Comparison of ENCODE assay signal across 18 mouse cellular contexts in genomic region chr7:28720753-28721537, GRCm38 (mm10). TPM values are rescaled to one million over a fixed set of nuclear protein-coding genes. Genes with fewer than 3 reads are reported as not detected.
DNase-seq lines count a peak whose midpoint lies in the region; ATAC-seq and TF ChIP-seq lines count a peak whose summit lies in the region.
"Had no signal": no experiment of that assay in that cellular context is flagged by ENCODE, and none has a peak within 500 bp of the region (broad histone marks: within the 10 kb centered on the region; RNA-seq: fewer than 3 reads in every experiment).

No protein-coding gene starts in this region.

- H3K4me2 ChIP-seq in lung, embryonic 14.5 days = no peak overlapping the region
- no peak overlapping the region for H3K4me2 ChIP-seq in limb, embryonic 14.5 days (replicated peaks; ENCODE audit: low read depth, low read length, severe bottlenecking)
- H3K4me2 ChIP-seq: embryonic facial prominence, embryonic 13.5 days; forebrain, embryonic 13.5 days; hindbrain, embryonic 15.5 days; liver, embryonic 13.5 days had no signal

- H3K36me3 ChIP-seq in lung, embryonic 14.5 days (ENCODE audit: insufficient read depth) = peaks cover 2% of the 10 kb centered on the region; the same call in 1 of the 2 replicates
- peaks cover 12% of the 10 kb centered on the region for H3K36me3 ChIP-seq in limb, embryonic 14.5 days (ENCODE audit: control insufficient read depth, insufficient read depth, low read length)
- H3K36me3 ChIP-seq: hindbrain, embryonic 15.5 days; liver, embryonic 13.5 days had no signal

- H3K27me3 ChIP-seq in lung, embryonic 14.5 days (ENCODE audit: insufficient read depth, low read length) = no peaks in the 10 kb centered on the region
- no peaks in the 10 kb centered on the region for H3K27me3 ChIP-seq in limb, embryonic 14.5 days (ENCODE audit: control insufficient read depth, insufficient read depth, low read length)
- H3K27me3 ChIP-seq: embryonic facial prominence, embryonic 13.5 days; forebrain, embryonic 13.5 days; hindbrain, embryonic 15.5 days had no signal

- no peak for TF ChIP-seq POLR2A in limb, embryonic 14.5 days (IDR thresholded peaks at IDR 0.05; ENCODE audit: borderline replicate concordance, extremely low read depth, insufficient read depth, insufficient read length)

- no peak overlapping the region for H3K27ac ChIP-seq in lung, embryonic 14.5 days (ENCODE audit: low read depth)
- no peak overlapping the region for H3K27ac ChIP-seq in limb, embryonic 14.5 days (replicated peaks; ENCODE audit: low read depth, low read length)
- H3K27ac ChIP-seq: embryonic facial prominence, embryonic 13.5 days; forebrain, embryonic 13.5 days; gastrocnemius, adult 2 months; heart, adult 2 months; hindbrain, embryonic 15.5 days; liver, embryonic 13.5 days had no signal

- peak; percentile 86 for DNase-seq in lung, embryonic 14.5 days
- DNase-seq in lung, adult 18-20 months = no peak
- peak; percentile 68 for DNase-seq in 3T3-L1 (ENCODE audit: low read depth, low spot score)
- peak; percentile 42 for DNase-seq in embryo, embryonic 10.5 days (ENCODE audit: low spot score)
- peak; percentile 66 for DNase-seq in limb, embryonic 14.5 days (ENCODE audit: low spot score)
- no peak for DNase-seq in spleen, adult 18-20 months
- DNase-seq: gastrocnemius, adult 2 months; heart, adult 2 months; liver, embryonic 13.5 days had no signal

- peak; percentile 59 for ATAC-seq in lung, embryonic 14.5 days (ENCODE audit: insufficient read depth)
- ATAC-seq in limb, embryonic 14.5 days (ENCODE audit: low FRiP score, low read depth) = peak; percentile 62
- ATAC-seq in frontal cortex, adult (ENCODE audit: low TSS enrichment) = no peak
- ATAC-seq: activated CD4-positive, CD25-positive, alpha-beta regulatory T cell, adult 4 months; forebrain, embryonic 13.5 days had no signal

- H3K9ac ChIP-seq in lung, embryonic 14.5 days = no peak overlapping the region
- no peak overlapping the region for H3K9ac ChIP-seq in limb, embryonic 14.5 days (ENCODE audit: low read depth, low read length, severe bottlenecking)
- H3K9ac ChIP-seq: embryonic facial prominence, embryonic 13.5 days; forebrain, embryonic 13.5 days; hindbrain, embryonic 15.5 days; liver, embryonic 13.5 days had no signal

- WGBS in lung, embryonic 14.5 days = 49% methylated on average over 3 of the region's 3 CpGs
- whole genome bisulfite sequencing in limb, embryonic 14.5 days = 43% methylated on average over 3 of the region's 3 CpGs

- TF ChIP-seq CTCF in lung, embryonic 14.5 days (IDR thresholded peaks at IDR 0.05; ENCODE audit: low read depth) = no peak

- H3K4me1 ChIP-seq in lung, embryonic 14.5 days (ENCODE audit: insufficient read depth) = 0 out of 2 replicates have a peak, but pooled peaks cover 3% of the 10 kb centered on the region
- H3K4me1 ChIP-seq in limb, embryonic 14.5 days (ENCODE audit: control insufficient read depth, insufficient read depth, low read length) = 0 out of 2 replicates have a peak, but pooled peaks cover 4% of the 10 kb centered on the region

- H3K9me3 ChIP-seq in lung, embryonic 14.5 days (ENCODE audit: low read depth, low read length) = no peaks in the 10 kb centered on the region
- H3K9me3 ChIP-seq in limb, embryonic 14.5 days (ENCODE audit: control insufficient read depth, low read length) = no peaks in the 10 kb centered on the region
- H3K9me3 ChIP-seq: embryonic facial prominence, embryonic 13.5 days; forebrain, embryonic 13.5 days; hindbrain, embryonic 15.5 days; liver, embryonic 13.5 days had no signal

- no peak overlapping the region for H3K4me3 ChIP-seq in lung, embryonic 14.5 days (ENCODE audit: low read depth, low read length)
- H3K4me3 ChIP-seq in limb, embryonic 14.5 days (replicated peaks; ENCODE audit: low read length) = no peak overlapping the region
- H3K4me3 ChIP-seq: embryonic facial prominence, embryonic 13.5 days; forebrain, embryonic 13.5 days; gastrocnemius, adult 2 months; heart, adult 2 months; hindbrain, embryonic 15.5 days; liver, embryonic 13.5 days had no signal

RNA-seq across cellular contexts. Expression of gene Fbxo17, which starts 4.3 kb away (rescaled TPM):
- polyA plus RNA-seq in lung, embryonic 14.5 days (2014; fragmentation: Nextera tagmentation; extraction: Ambion mirVana) = 13.6 and 15.8 TPM in 2 replicates
- polyA plus RNA-seq in limb, embryonic 14.5 days (2012; rRNA removed) = 34.8 and 43.3 TPM in 2 replicates
- polyA plus RNA-seq in limb, embryonic 14.5 days (2014; fragmentation: Nextera tagmentation; extraction: Ambion mirVana) = 25.6 and 29.0 TPM in 2 replicates

RNA-seq across cellular contexts. Expression of gene Mrps12, which starts 20.7 kb away (rescaled TPM):
- polyA plus RNA-seq in lung, embryonic 14.5 days (2014; fragmentation: Nextera tagmentation; extraction: Ambion mirVana) = 131 and 132 TPM in 2 replicates
- polyA plus RNA-seq in limb, embryonic 14.5 days (2012; rRNA removed) = 82.6 and 92.6 TPM in 2 replicates
- 134 and 135 TPM in 2 replicates for polyA plus RNA-seq in limb, embryonic 14.5 days (2014; fragmentation: Nextera tagmentation; extraction: Ambion mirVana)

RNA-seq across cellular contexts. Expression of gene Sars2, which starts 20.8 kb away (rescaled TPM):
- polyA plus RNA-seq in lung, embryonic 14.5 days (2014; fragmentation: Nextera tagmentation; extraction: Ambion mirVana) = 27.9 and 31.4 TPM in 2 replicates
- polyA plus RNA-seq in limb, embryonic 14.5 days (2012; rRNA removed) = 32.6 and 38.1 TPM in 2 replicates
- 22.0 and 22.3 TPM in 2 replicates for polyA plus RNA-seq in limb, embryonic 14.5 days (2014; fragmentation: Nextera tagmentation; extraction: Ambion mirVana)

RNA-seq across cellular contexts. Expression of gene Fbxo27, which starts 28.3 kb away (rescaled TPM):
- 6.8 and 6.9 TPM in 2 replicates for polyA plus RNA-seq in lung, embryonic 14.5 days (2014; fragmentation: Nextera tagmentation; extraction: Ambion mirVana)
- 19.5 and 24.0 TPM in 2 replicates for polyA plus RNA-seq in limb, embryonic 14.5 days (2012; rRNA removed)
- 7.4 and 9.0 TPM in 2 replicates for polyA plus RNA-seq in limb, embryonic 14.5 days (2014; fragmentation: Nextera tagmentation; extraction: Ambion mirVana)

RNA-seq across cellular contexts. Expression of gene Ccer2, which starts 35.0 kb away (rescaled TPM):
- polyA plus RNA-seq in lung, embryonic 14.5 days (2014; fragmentation: Nextera tagmentation; extraction: Ambion mirVana) = not detected in 2 replicates
- polyA plus RNA-seq in limb, embryonic 14.5 days (2012; rRNA removed) = 0.06 and 0.24 TPM in 2 replicates
- polyA plus RNA-seq in limb, embryonic 14.5 days (2014; fragmentation: Nextera tagmentation; extraction: Ambion mirVana) = 0.54 TPM in 1 of 2 replicates, not detected in the other
- polyA plus RNA-seq: activated CD4-positive, CD25-positive, alpha-beta regulatory T cell, adult 4 months; forebrain, embryonic 13.5 days; heart, adult 2 months; heart, postnatal 0 days; kidney, embryonic 14.5 days; liver, embryonic 13.5 days; stomach, embryonic 14.5 days; urinary bladder, adult 2 months had no signal

Comparison
In these comparisons a context has a peak if more than half of its experiments do, and no peak if none do; other contexts are left out.
1. DNase-seq: peak in lung, embryonic 14.5 days (single experiment), 3T3-L1 (single experiment), embryo, embryonic 10.5 days (single experiment) and limb, embryonic 14.5 days (single experiment); none in lung, adult 18-20 months (0 of 2) and spleen, adult 18-20 months (0 of 2).